Mouse (Mus musculus) heart, adult 2 months (tissue): Measurements from ENCODE around the gene Slc47a1.

Experiments used
- CTCF ChIP-seq: fragments of 200-600 bp; IDR thresholded peaks from 2 replicates; pipeline ENCODE4 v1.8.1; 2022; ENCODE audit warnings: antibody characterized with exemption, mild to moderate bottlenecking, moderate library complexity
- EP300 ChIP-seq: fragments of 200-500 bp; IDR thresholded peaks from 2 replicates; pipeline ENCODE4 v1.6.1; 2011; ENCODE audit warnings: low read depth, low read length, control low read depth; ENCODE audit not compliant: insufficient read depth
- POLR2A ChIP-seq: fragments of 200-500 bp; IDR thresholded peaks from 2 replicates; pipeline ENCODE4 v1.6.1; 2011; ENCODE audit warnings: mild to moderate bottlenecking, low read depth, low read length, control low read depth; ENCODE audit not compliant: insufficient read depth

- TF ChIP-seq EP300 (no peak), CTCF (no peak), POLR2A (no peak)
Measured at GRCm38 (mm10) chr11:61364096-61364495, 14.0 kb downstream of the Slc47a1 start.
